Mouse (Mus musculus) gastrocnemius, adult 18-20 months (tissue): ENCODE data around the gene Olfr885. TPM values are rescaled to one million over a fixed set of nuclear protein-coding genes. Genes with fewer than 3 reads are reported as not detected.

Source experiments
- DNase-seq: peaks from one replicate; pipeline ENCODE4 v3.0.0; 2021; ENCODE audit warnings: low spot score
- long read RNA-seq, 2 experiments: library from polyadenylated mRNA; stranded (forward); transcript quantifications; one replicate each; pipeline ENCODE4 v2.0.0; 2021
- total RNA-seq, 2 experiments: library from RNA; stranded (reverse); gene quantifications; 2 replicates each; pipeline ENCODE4 v1.2.3; 2021

Olfr885 gene
- total RNA-seq: not detected
- long read RNA-seq, experiment 1: 0 reads
- long read RNA-seq, experiment 2: 0 reads

DNA sequence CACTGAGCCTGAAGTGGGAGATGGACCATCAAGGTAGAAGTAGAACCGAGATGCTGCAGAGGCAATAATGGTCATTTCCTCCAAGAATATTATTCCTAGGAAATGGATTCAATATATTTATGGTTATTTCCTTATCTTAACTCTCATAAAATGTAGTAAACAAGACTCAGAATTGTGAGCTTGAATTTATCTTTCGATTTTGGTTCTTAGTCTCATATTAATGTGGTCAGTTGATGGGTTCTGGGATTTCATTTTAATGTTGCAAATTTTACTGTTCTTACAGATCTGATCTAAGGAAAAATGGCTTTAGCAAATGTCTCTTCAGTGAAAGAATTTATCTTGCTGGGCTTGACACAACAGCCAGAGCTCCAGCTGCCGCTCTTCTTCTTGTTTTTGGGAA, at the start of gene Olfr885:
Gene Olfr885 (plus strand): TSS at position 301 of the 400 bp plus-strand sequence.
- DNase-seq: no peak

DNA sequence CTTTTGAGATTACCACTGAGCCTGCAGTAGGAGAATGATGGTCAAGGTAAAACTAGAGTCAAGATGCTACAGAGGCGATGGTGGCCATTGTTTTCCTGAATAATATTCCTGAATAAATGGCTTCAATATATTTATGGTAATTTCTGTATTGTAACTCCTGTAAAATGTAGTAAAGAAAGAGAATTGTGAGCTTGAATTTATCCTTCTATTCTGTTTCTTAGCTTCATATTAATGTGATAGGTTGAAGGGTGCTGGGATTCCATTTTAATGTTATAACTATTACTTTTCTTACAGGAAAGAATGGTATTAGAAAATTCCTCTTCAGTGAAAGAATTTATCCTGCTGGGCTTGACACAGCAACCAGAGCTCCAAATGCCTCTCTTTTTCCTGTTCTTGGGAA, 35.6 kb upstream of the Olfr885 start, which contains the start of gene Olfr883:
Gene Olfr883 (plus strand): TSS at position 301 of the 400 bp plus-strand sequence.
- DNase-seq: no peak

DNA sequence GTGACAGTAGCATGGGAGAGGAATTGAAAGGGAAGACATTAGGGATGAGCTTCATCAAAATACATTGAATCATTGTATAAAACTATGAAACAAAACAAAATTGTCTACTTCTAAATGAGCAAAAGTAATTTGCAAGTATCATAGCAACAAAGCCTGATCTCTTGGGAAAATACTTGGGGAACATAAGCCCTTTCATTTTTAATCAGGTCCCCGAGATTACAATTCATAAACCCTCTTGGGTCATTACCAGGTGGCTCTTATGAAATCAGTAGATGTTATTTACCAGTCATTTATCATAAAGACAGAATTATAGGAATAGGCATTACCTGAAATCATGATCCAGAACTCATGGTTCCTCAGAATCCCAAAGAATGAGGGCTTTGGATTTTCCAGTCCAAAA, 14.9 kb upstream of the Olfr885 start, which contains the start of gene Olfr884:
Gene Olfr884 (plus strand): TSS at position 301 of the 400 bp plus-strand sequence.
- DNase-seq: no peak

DNA sequence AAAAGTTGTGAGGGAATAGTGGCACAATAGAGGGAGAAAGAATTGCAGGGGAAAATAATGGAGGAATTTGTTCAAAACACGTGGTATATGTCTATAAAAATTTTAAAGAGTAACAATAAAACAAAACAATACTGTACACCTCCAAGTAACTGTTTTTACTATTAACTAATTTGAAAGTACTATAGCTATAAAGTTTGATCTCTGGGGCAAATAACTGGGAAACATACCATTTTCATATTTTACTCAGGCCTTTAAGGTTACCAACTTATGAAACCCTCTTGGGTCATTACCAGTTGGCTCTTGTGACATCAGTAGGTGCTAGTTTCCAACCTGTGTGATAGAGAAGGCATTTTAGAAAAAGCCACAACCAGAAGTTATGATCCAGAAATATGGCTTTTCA, 22.6 kb downstream of the Olfr885 start, which contains the start of gene Olfr887:
Gene Olfr887 (plus strand): TSS at position 301 of the 400 bp plus-strand sequence.
- DNase-seq: no peak

DNA sequence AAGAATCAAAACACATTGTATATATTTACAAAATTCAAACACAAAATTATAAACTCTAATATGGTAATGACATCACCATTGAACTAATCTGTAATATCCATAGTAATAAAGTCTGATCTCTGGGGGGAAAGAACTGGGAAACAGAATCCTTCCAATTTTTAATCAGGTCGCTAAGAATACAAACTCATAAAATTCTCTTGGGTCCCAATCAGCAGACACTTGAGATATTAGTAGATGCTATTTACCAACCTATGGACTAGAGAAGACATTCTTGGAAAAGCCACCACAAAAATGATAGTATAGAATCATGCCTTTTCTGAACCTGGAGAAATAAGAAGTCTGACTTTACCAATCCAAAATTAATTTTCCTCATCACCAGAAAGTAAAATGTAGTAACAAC, 46.7 kb downstream of the Olfr885 start, which contains the start of gene Olfr888:
Gene Olfr888 (plus strand): TSS at position 301 of the 400 bp plus-strand sequence.
- no peak for DNase-seq

Other genes with a start within 250 kb of the Olfr885 start
- gene Olfr877, start 207.1 kb upstream of the Olfr885 start, total RNA-seq: not detected
- gene Olfr145, start 164.6 kb upstream of the Olfr885 start, total RNA-seq: not detected
- gene Olfr878, start 143.5 kb upstream of the Olfr885 start, total RNA-seq: not detected
- not detected for gene Olfr881, start 69.5 kb upstream of the Olfr885 start, total RNA-seq
- not detected for gene Olfr883, start 35.5 kb upstream of the Olfr885 start, total RNA-seq
- gene Olfr884, start 14.8 kb upstream of the Olfr885 start, total RNA-seq: not detected
- gene Olfr887, start 22.8 kb downstream of the Olfr885 start, total RNA-seq: not detected
- not detected for gene Olfr888, start 46.8 kb downstream of the Olfr885 start, total RNA-seq
- gene Olfr889, start 53.9 kb downstream of the Olfr885 start, total RNA-seq: not detected
- gene Olfr890, start 81.2 kb downstream of the Olfr885 start, total RNA-seq: not detected
- gene Olfr891, start 119.5 kb downstream of the Olfr885 start, total RNA-seq: not detected
- gene Olfr893, start 147.0 kb downstream of the Olfr885 start, total RNA-seq: not detected
- gene Olfr894, start 156.7 kb downstream of the Olfr885 start, total RNA-seq: not detected
- gene Olfr143, start 191.5 kb downstream of the Olfr885 start, total RNA-seq: not detected
- not detected for gene Olfr895, start 206.5 kb downstream of the Olfr885 start, total RNA-seq
- not detected for gene Olfr896-ps1, start 229.8 kb downstream of the Olfr885 start, total RNA-seq